Mouse (Mus musculus) intestine, postnatal 0 days (tissue): Measurements from ENCODE around the gene Acad8. TPM values are rescaled to one million over a fixed set of nuclear protein-coding genes. Genes with fewer than 3 reads are reported as not detected.

Experiments used
- ATAC-seq: fragments of 200-750 bp; cut with Nextera tagmentation; 2 replicates; pipeline ENCODE4 v1.8.0; 2017; ENCODE audit warnings: mild to moderate bottlenecking, moderate TSS enrichment, moderate library complexity
- H3K27ac ChIP-seq: fragments of 300-500 bp; sonication (generic); 2 replicates; pipeline ENCODE4 v1.5.1; 2014; ENCODE audit warnings: mild to moderate bottlenecking, low read depth, low read length, moderate library complexity
- H3K27me3 ChIP-seq: fragments of 300-500 bp; sonication (generic); replicated peaks from 2 replicates; pipeline ENCODE4 v1.6.1; 2014; ENCODE audit warnings: low read length, mixed read lengths; ENCODE audit not compliant: control insufficient read depth, insufficient read depth
- H3K36me3 ChIP-seq: fragments of 300-500 bp; sonication (generic); 2 replicates; pipeline ENCODE4 v1.6.1; 2014; ENCODE audit warnings: mild to moderate bottlenecking, moderate library complexity; ENCODE audit not compliant: control insufficient read depth, insufficient read depth
- H3K4me1 ChIP-seq: fragments of 300-500 bp; sonication (generic); replicated peaks from 2 replicates; pipeline ENCODE4 v1.6.1; 2014; ENCODE audit warnings: antibody characterized with exemption, low read length, mixed read lengths; ENCODE audit not compliant: control insufficient read depth, insufficient read depth
- H3K4me2 ChIP-seq: fragments of 300-500 bp; sonication (generic); replicated peaks from 2 replicates; pipeline ENCODE4 v1.6.1; 2014; ENCODE audit warnings: low read depth, mild to moderate bottlenecking, moderate library complexity
- H3K4me3 ChIP-seq: fragments of 300-500 bp; sonication (generic); 2 replicates; pipeline ENCODE4 v1.5.1; 2014; ENCODE audit warnings: low read depth, low read length
- H3K9ac ChIP-seq: fragments of 300-500 bp; sonication (generic); 2 replicates; pipeline ENCODE4 v1.6.1; 2014; ENCODE audit warnings: mild to moderate bottlenecking, low read depth, low read length
- H3K9me3 ChIP-seq: fragments of 300-500 bp; sonication (generic); 2 replicates; pipeline ENCODE4 v1.6.1; 2016; ENCODE audit warnings: mixed run types; ENCODE audit not compliant: control insufficient read depth
- CTCF ChIP-seq: sonication (generic); IDR thresholded peaks from 2 replicates; pipeline ENCODE4 v1.5.1; 2016; ENCODE audit warnings: low read depth, mild to moderate bottlenecking, control low read depth, antibody characterized with exemption, moderate library complexity
- WGBS: fragments of 180-500 bp; shearing (Covaris S2); extraction: QIAGEN DNeasy Blood & Tissue Kit; methylation state at CpG from one replicate; pipeline ENCODE4 v1.1.7; 2014; 5-methylcytosine and 5-hydroxymethylcytosine counted together
- polyA plus RNA-seq: library from polyadenylated mRNA; unstranded; fragments of >200 nt; fragmentation: Nextera tagmentation; extraction: Ambion mirVana; gene quantifications from 2 replicates; pipeline ENCODE4 v1.2.1, GENCODE M21; 2015

Acad8 gene
- polyA plus RNA-seq, 1 experiment from 2014 or later, result 19.0 TPM

GRCm38 (mm10) chr9:26990181-26990580 is 9.2 kb downstream of the Acad8 start:
- Histone ChIP-seq H3K4me3 (no peak overlapping the region), H3K27me3 (no peaks in the 10 kb centered on the region), H3K4me2 (no peak overlapping the region), H3K27ac (no peak overlapping the region), H3K36me3 (peaks cover 34% of the 10 kb centered on the region), H3K9me3 (no peaks in the 10 kb centered on the region), H3K9ac (no peak overlapping the region), H3K4me1 (no peaks in the 10 kb centered on the region)
- ATAC-seq, result no peak
- WGBS, result 91% methylated on average over 4 of the region's 4 CpGs
- no peak for TF ChIP-seq CTCF

- no peak overlapping the region for H3K4me2 ChIP-seq
- no peak for ATAC-seq
- H3K4me1 ChIP-seq, result no peaks in the 10 kb centered on the region
- H3K27ac ChIP-seq, result no peak overlapping the region
- no peak overlapping the region for H3K4me3 ChIP-seq
- 83% methylated on average over 6 of the region's 6 CpGs for WGBS
- peaks cover 42% of the 10 kb centered on the region for H3K36me3 ChIP-seq
- no peaks in the 10 kb centered on the region for H3K27me3 ChIP-seq
- H3K9ac ChIP-seq, result no peak overlapping the region
- H3K9me3 ChIP-seq, result no peaks in the 10 kb centered on the region
- TF ChIP-seq CTCF, result no peak
These were observed 13.6 kb downstream of the Acad8 start for GRCm38 (mm10) chr9:26985668-26986277.

GRCm38 (mm10) chr9:26985090-26985613 is 14.2 kb downstream of the Acad8 start:
- H3K4me3 ChIP-seq, result no peak overlapping the region
- H3K27ac ChIP-seq, result no peak overlapping the region
- H3K4me2 ChIP-seq, result no peak overlapping the region
- ATAC-seq, result no peak
- no peaks in the 10 kb centered on the region for H3K4me1 ChIP-seq
- H3K9me3 ChIP-seq, result no peaks in the 10 kb centered on the region
- H3K36me3 ChIP-seq, result peaks cover 40% of the 10 kb centered on the region
- H3K27me3 ChIP-seq, result no peaks in the 10 kb centered on the region
- 93% methylated on average over 2 of the region's 2 CpGs for WGBS
- no peak for TF ChIP-seq CTCF
- no peak overlapping the region for H3K9ac ChIP-seq

GRCm38 (mm10) chr9:26978776-26979175 is 20.6 kb downstream of the Acad8 start:
- Histone ChIP-seq H3K27ac (no peak overlapping the region), H3K27me3 (no peaks in the 10 kb centered on the region), H3K4me2 (no peak overlapping the region), H3K9me3 (no peaks in the 10 kb centered on the region), H3K4me3 (no peak overlapping the region), H3K36me3 (peaks cover 54% of the 10 kb centered on the region), H3K9ac (no peak overlapping the region), H3K4me1 (no peaks in the 10 kb centered on the region)
- TF ChIP-seq CTCF, result no peak
- WGBS, result 97% methylated on average over 3 of the region's 3 CpGs
- no peak for ATAC-seq

- Histone ChIP-seq H3K4me2 (no peak overlapping the region), H3K36me3 (peaks cover 58% of the 10 kb centered on the region), H3K27ac (no peak overlapping the region), H3K4me1 (no peaks in the 10 kb centered on the region), H3K27me3 (no peaks in the 10 kb centered on the region), H3K9ac (no peak overlapping the region), H3K4me3 (no peak overlapping the region), H3K9me3 (no peaks in the 10 kb centered on the region)
- 91% methylated on average over 9 of the region's 9 CpGs for WGBS
- TF ChIP-seq CTCF, result no peak
- ATAC-seq, result no peak
These were observed 21.6 kb downstream of the Acad8 start for GRCm38 (mm10) chr9:26977754-26978153.

GRCm38 (mm10) chr9:26947790-26948189 is 51.6 kb downstream of the Acad8 start:
- 69% methylated on average over 2 of the region's 2 CpGs for WGBS
- no peak for TF ChIP-seq CTCF
- no peak for ATAC-seq
- no peaks in the 10 kb centered on the region for H3K27me3 ChIP-seq
- no peaks in the 10 kb centered on the region for H3K36me3 ChIP-seq
- no peak overlapping the region for H3K4me3 ChIP-seq
- no peak overlapping the region for H3K4me2 ChIP-seq
- H3K27ac ChIP-seq, result no peak overlapping the region
- no peaks in the 10 kb centered on the region; the same call in 1 of the 2 replicates for H3K9me3 ChIP-seq
- H3K4me1 ChIP-seq, result no peaks in the 10 kb centered on the region
- no peak overlapping the region for H3K9ac ChIP-seq
